Mouse (Mus musculus) hematopoietic stem cell, adult 5-6 weeks (primary cell): ENCODE results near the gene Pigk. TPM values are rescaled to one million over a fixed set of nuclear protein-coding genes. Genes with fewer than 3 reads are reported as not detected.

Experiments used
- ATAC-seq, 2 experiments: fragments of 125-278 bp in 1 of 2; replicated peaks in 1 of 2; 2 replicates each; pipeline ENCODE4 v1.8.0; 2016 to 2017; ENCODE audit warnings: inconsistent platforms in 2 of 2, mild to moderate bottlenecking in 2 of 2, moderate number of reproducible peaks in 2 of 2, low read depth in 1 of 2, moderate TSS enrichment in 1 of 2; ENCODE audit not compliant: low FRiP score in 2 of 2, poor library complexity in 2 of 2, severe bottlenecking in 2 of 2, insufficient read depth in 1 of 2, low TSS enrichment in 1 of 2
- total RNA-seq: library from RNA; stranded (forward); fragments of 172-1452, 232-1000 nt; gene quantifications from 2 replicates; pipeline ENCODE4 v1.2.3, GENCODE M21; 2017

Gene Pigk
- total RNA-seq, 1 experiment from 2014 or later = 43.0 TPM

- ATAC-seq = no peak
Measured at GRCm38 (mm10) chr3:152931354-152931753, 217.5 kb downstream of the Pigk start.

- 0 out of 4 replicates have a peak, but pooled peaks of 1 of the 2 experiments have one; percentile 33 for ATAC-seq
Measured at GRCm38 (mm10) chr3:152932096-152932495, 218.2 kb downstream of the Pigk start.

GRCm38 (mm10) chr3:152932544-152932943, 218.6 kb downstream of the Pigk start:
- no peak for ATAC-seq

- ATAC-seq = no peak
Measured at GRCm38 (mm10) chr3:152933737-152934136, 219.8 kb downstream of the Pigk start.

- ATAC-seq = no peak
Measured at GRCm38 (mm10) chr3:152936313-152936712, 222.4 kb downstream of the Pigk start.

- no peak; a peak in 1 of 4 replicates for ATAC-seq
Measured at GRCm38 (mm10) chr3:152941671-152942070, 227.8 kb downstream of the Pigk start.

- peak; percentile 46 to 56; a peak in 2 of 4 replicates for ATAC-seq
Measured at GRCm38 (mm10) chr3:152942985-152943384, 229.1 kb downstream of the Pigk start.

- no peak for ATAC-seq
Measured at GRCm38 (mm10) chr3:152944766-152945165, 230.9 kb downstream of the Pigk start.

- no peak for ATAC-seq
Measured at GRCm38 (mm10) chr3:152947031-152947640, 233.2 kb downstream of the Pigk start.

GRCm38 (mm10) chr3:152948556-152948955, 234.7 kb downstream of the Pigk start:
- no peak for ATAC-seq

GRCm38 (mm10) chr3:152949233-152949777, 235.4 kb downstream of the Pigk start:
- ATAC-seq = no peak

GRCm38 (mm10) chr3:152950299-152950698, 236.4 kb downstream of the Pigk start:
- ATAC-seq = peak in 1 of 2 experiments; percentile 14; a peak in 1 of 4 replicates

- ATAC-seq = no peak
Measured at GRCm38 (mm10) chr3:152950914-152951313, 237.0 kb downstream of the Pigk start.

GRCm38 (mm10) chr3:152951634-152952545, 238.0 kb downstream of the Pigk start:
- peak in 1 of 2 experiments; percentile 33; a peak in 2 of 4 replicates for ATAC-seq

- ATAC-seq = no peak
Measured at GRCm38 (mm10) chr3:152956038-152956437, 242.1 kb downstream of the Pigk start.

- ATAC-seq = no peak
Measured at GRCm38 (mm10) chr3:152956771-152957170, 242.9 kb downstream of the Pigk start.

GRCm38 (mm10) chr3:152958358-152959150, 244.7 kb downstream of the Pigk start:
- ATAC-seq = no peak; a peak in 1 of 4 replicates
